Mouse (Mus musculus): ENCODE measurements around the gene Stam. TPM values are rescaled to one million over a fixed set of nuclear protein-coding genes. Genes with fewer than 3 reads are reported as not detected.

Gene Stam
- polyA plus RNA-seq (2017; shearing (Covaris generic)), result 22.4 TPM

DNA sequence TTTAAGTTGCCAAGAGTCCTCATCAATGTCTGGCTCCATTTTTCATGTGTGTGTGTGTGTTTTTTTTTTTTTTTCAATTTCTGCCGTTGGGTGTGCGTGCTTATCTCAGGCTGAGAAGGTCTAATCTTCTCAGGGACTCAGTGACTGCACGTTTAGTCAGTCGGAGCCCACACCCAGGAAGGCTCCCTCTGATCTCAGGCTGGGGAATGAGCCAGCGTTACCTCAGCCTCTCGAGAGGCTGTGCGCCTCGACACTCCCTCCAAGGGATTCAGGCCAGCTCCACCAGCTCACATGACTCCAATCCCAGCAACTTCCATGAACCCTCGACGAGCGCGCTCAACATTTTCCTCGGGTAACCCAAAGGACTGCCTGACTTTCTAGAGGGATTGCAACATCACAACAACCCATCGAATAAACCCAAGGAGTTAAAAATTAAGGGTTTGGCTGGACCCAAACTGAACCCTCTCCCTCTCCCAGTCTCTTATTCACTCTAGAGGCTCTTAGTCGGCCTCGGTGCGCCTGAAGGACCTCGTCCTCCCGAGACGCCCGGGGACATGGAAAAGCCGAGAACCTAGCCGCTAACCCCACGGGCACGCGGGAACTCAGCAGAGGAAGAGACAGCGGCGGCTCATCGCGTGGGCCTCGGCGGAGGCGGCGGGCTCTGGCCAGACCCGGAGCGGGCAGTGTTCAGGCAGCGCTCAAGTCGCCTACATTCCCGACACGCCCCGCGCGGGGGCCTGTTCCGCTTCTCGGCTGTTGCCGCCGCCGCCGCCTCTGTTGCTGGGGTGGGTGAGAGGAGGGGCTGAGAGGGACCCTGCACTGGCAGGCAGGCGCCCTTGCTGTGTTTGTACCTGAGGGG, at the start of gene Stam:
Gene Stam (plus strand): TSS at position 737 of the 859 bp plus-strand sequence.

DNA sequence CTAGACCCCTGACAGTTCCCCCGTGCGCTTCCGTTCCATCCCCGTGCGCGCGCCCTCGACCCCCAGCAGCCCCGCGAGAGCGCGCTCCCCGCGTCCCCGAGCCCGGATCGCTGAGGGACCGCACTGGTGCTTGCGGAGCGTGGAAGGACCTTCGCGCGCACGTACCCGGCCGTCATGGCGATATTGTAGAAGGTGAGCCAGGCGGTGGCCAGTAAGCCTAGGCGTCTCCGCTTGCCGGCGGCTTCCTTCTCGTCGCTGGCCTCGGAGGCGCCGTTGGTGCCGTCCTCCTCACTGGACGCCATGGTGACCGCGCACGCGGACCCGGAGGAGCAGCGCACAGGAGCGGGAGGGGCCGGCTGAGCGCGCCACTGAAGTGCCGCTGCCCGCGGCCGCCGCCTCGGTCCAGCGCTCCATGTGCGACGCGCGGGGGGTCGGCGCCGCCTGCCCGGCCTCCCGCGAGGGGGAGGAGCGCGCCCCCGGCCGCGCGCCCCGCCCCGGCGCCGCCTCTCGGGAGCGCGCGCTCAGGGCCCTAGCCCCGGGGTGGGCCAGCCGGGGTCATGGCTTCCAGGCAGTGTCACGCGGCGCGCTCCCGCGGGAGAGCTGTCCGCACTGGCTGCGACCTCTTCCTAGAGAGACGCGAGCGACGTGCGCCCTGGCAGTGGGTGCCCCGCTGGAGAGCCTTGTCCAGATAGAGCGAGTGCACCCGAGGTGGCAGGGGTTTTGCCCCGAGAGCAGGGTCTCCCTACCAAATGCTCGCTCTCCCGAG, 18.1 kb upstream of the Stam start, which contains the start of gene Hacd1:
Gene Hacd1 (minus strand): TSS at position 570 of the 766 bp plus-strand sequence.

DNA sequence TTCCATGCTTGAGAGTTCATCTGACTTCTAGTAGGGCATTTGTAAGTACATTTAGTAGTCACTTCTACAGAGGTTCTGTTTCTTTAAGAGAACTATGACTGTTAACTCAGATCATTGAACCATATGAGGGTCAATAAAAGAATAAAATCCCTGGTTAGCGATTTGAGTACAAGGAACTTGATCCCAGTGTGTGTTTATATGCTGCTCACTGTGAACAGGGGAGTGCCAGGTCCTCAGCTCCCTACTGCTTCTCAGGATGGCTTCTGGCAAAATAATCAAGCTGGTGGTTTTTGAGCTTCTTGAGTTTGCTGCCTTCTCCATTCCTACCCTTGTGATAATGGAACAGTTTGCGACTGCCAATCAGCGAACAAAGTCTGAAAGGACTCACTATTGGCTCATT, 100.4 kb downstream of the Stam start, which contains the start of gene Tmem236:
Gene Tmem236 (plus strand): TSS at position 190 of the 400 bp plus-strand sequence.

Other genes with a start within 250 kb of the Stam start
- gene Hacd1, start 18.0 kb upstream of the Stam start, polyA plus RNA-seq (2017; shearing (Covaris generic)), result not detected
- not detected for gene Tmem236, start 100.4 kb downstream of the Stam start, polyA plus RNA-seq (2017; shearing (Covaris generic))
- not detected for gene Mrc1, start 155.3 kb downstream of the Stam start, polyA plus RNA-seq (2017; shearing (Covaris generic))

Measured in effector memory CD4-positive, alpha-beta T cell, adult 5 months (primary cell).